Mouse (Mus musculus): Measurements from ENCODE around the gene Dmrta1.

- TF ChIP-seq POLR2A (IDR thresholded peaks at IDR 0.05; ENCODE audit: low read depth, low read length) (no peak), CTCF (conservative IDR thresholded peaks at IDR 0.05; ENCODE audit: insufficient read depth, insufficient read length, low read depth, low read length) (no peak)
These were observed 27.5 kb upstream of the Dmrta1 start for GRCm38 (mm10) chr4:89651779-89652178.

All from kidney, adult 2 months (tissue).